In the genomic region with DNA sequence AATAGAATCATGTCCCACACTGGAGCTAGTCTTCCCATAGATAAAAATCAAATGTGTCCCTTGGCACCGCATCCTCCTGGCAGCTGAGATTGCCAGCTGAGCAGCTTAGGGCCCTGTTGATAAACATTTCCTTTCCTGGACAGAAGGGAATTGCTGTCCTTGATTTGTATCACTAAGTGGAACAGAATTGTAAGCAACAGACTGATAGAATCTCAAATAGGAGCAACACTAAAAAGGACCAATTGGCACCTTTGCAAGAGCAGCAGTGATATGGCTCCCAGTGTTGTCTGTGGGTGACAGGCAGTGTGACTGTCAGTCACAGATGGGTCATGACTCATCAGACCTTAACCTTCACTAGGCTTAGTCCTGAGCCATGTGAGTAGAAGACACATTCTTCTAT, we compare ENCODE assay signal across 16 mouse cellular contexts. TPM values are rescaled to one million over a fixed set of nuclear protein-coding genes. Genes with fewer than 3 reads are reported as not detected.
DNase-seq lines count a peak whose midpoint lies in the region; ATAC-seq lines count a peak whose summit lies in the region.
"Had no signal": no experiment of that assay in that cellular context is flagged by ENCODE, and none has a peak within 500 bp of the region (broad histone marks: within the 10 kb centered on the region; RNA-seq: fewer than 3 reads in every experiment).

No protein-coding gene starts in this region.

- no peak overlapping the region for H3K4me3 ChIP-seq in hindbrain, embryonic 13.5 days
- no peak overlapping the region for H3K4me3 ChIP-seq in hindbrain, embryonic 14.5 days (replicated peaks; ENCODE audit: low read length)
- H3K4me3 ChIP-seq: forebrain, embryonic 13.5 days; gastrocnemius, adult 2 months; heart, embryonic 12.5 days; limb, embryonic 12.5 days; midbrain, embryonic 15.5 days had no signal

- no peaks in the 10 kb centered on the region for H3K9me3 ChIP-seq in hindbrain, embryonic 13.5 days
- H3K9me3 ChIP-seq in hindbrain, embryonic 14.5 days (ENCODE audit: control insufficient read depth, low read length), result no peaks in the 10 kb centered on the region
- H3K9me3 ChIP-seq: forebrain, embryonic 13.5 days; heart, embryonic 12.5 days; limb, embryonic 12.5 days; midbrain, embryonic 15.5 days had no signal

- 0 out of 2 replicates have a peak overlapping the region, but pooled peaks have one; percentile 8 for H3K27ac ChIP-seq in hindbrain, embryonic 13.5 days
- H3K27ac ChIP-seq in hindbrain, embryonic 14.5 days, result no peak overlapping the region
- H3K27ac ChIP-seq: forebrain, embryonic 13.5 days; gastrocnemius, adult 2 months; limb, embryonic 12.5 days; liver, embryonic 14.5 days; midbrain, embryonic 15.5 days had no signal

- H3K4me1 ChIP-seq in hindbrain, embryonic 13.5 days (replicated peaks), result peaks cover 10% of the 10 kb centered on the region
- H3K4me1 ChIP-seq in hindbrain, embryonic 14.5 days (replicated peaks; ENCODE audit: control insufficient read depth, insufficient read depth, low read length), result no peaks in the 10 kb centered on the region
- H3K4me1 ChIP-seq: forebrain, embryonic 13.5 days; heart, embryonic 12.5 days; limb, embryonic 12.5 days had no signal

- no peak overlapping the region for H3K4me2 ChIP-seq in hindbrain, embryonic 13.5 days
- H3K4me2 ChIP-seq in hindbrain, embryonic 14.5 days (replicated peaks), result no peak overlapping the region
- H3K4me2 ChIP-seq: forebrain, embryonic 13.5 days; heart, embryonic 12.5 days; limb, embryonic 12.5 days; midbrain, embryonic 15.5 days had no signal

- 86% methylated on average over 1 of the region's 1 CpGs for WGBS in hindbrain, embryonic 13.5 days
- 82% methylated on average over 1 of the region's 1 CpGs for WGBS in hindbrain, embryonic 14.5 days

- ATAC-seq in hindbrain, embryonic 13.5 days (ENCODE audit: low FRiP score), result no peak
- ATAC-seq in hindbrain, embryonic 14.5 days (ENCODE audit: low FRiP score), result no peak
- ATAC-seq: forebrain, embryonic 13.5 days; inflammation-experienced regulatory T-cells, adult 6 months; midbrain, embryonic 15.5 days had no signal

- H3K36me3 ChIP-seq in hindbrain, embryonic 13.5 days, result peaks cover 9% of the 10 kb centered on the region; the same call in 1 of the 2 replicates
- peaks cover 11% of the 10 kb centered on the region; the same call in 1 of the 2 replicates for H3K36me3 ChIP-seq in hindbrain, embryonic 14.5 days (replicated peaks; ENCODE audit: control insufficient read depth, insufficient read depth)

- no peak for DNase-seq in hindbrain, embryonic 14.5 days (ENCODE audit: low spot score)
- peak; percentile 81 for DNase-seq in brain, adult 2 months (ENCODE audit: low read depth, low spot score)
- peak; percentile 55 for DNase-seq in cerebellum, adult 9-11 months
- peak; percentile 78 for DNase-seq in lung, postnatal 36 days
- DNase-seq in gastrocnemius, postnatal 4 days (ENCODE audit: low spot score in 2 of 2), result no peak
- no peak for DNase-seq in layer of hippocampus, adult 9-11 months
- DNase-seq: gastrocnemius, adult 2 months; right cerebral cortex, postnatal 4 days; thymus, adult 18-20 months had no signal

- H3K27me3 ChIP-seq in hindbrain, embryonic 13.5 days, result no peaks in the 10 kb centered on the region
- no peaks in the 10 kb centered on the region for H3K27me3 ChIP-seq in hindbrain, embryonic 14.5 days (ENCODE audit: control insufficient read depth, insufficient read depth, low read length)
- H3K27me3 ChIP-seq: forebrain, embryonic 13.5 days; heart, embryonic 12.5 days; limb, embryonic 12.5 days; midbrain, embryonic 15.5 days had no signal

- no peak overlapping the region for H3K9ac ChIP-seq in hindbrain, embryonic 13.5 days
- H3K9ac ChIP-seq in hindbrain, embryonic 14.5 days, result no peak overlapping the region
- H3K9ac ChIP-seq: forebrain, embryonic 13.5 days; heart, embryonic 12.5 days; limb, embryonic 12.5 days; liver, embryonic 14.5 days; midbrain, embryonic 15.5 days had no signal

RNA-seq across cellular contexts. Expression of a gene that starts 29.3 kb away (rescaled TPM):
- polyA plus RNA-seq in hindbrain, embryonic 13.5 days (2015; fragmentation: Nextera tagmentation; extraction: Ambion mirVana), result 205 and 206 TPM in 2 replicates
- polyA plus RNA-seq in hindbrain, embryonic 14.5 days (2014; fragmentation: Nextera tagmentation; extraction: Ambion mirVana), result 243 and 270 TPM in 2 replicates
- total RNA-seq in gastrocnemius, postnatal 4 days (2021), result 10 to 100 TPM; 77.1 to 80.7 TPM

Comparison
In these comparisons a context has a peak if more than half of its experiments do, and no peak if none do; other contexts are left out.
1. DNase-seq: peak in brain, adult 2 months (single experiment), cerebellum, adult 9-11 months (single experiment) and lung, postnatal 36 days (single experiment); none in hindbrain, embryonic 14.5 days (single experiment), gastrocnemius, postnatal 4 days (0 of 2) and layer of hippocampus, adult 9-11 months (single experiment).